Mouse (Mus musculus) yolk sac, embryonic 10.5 days (tissue): Measurements from ENCODE around the gene Cplx3.

Experiments
- DNase-seq: peaks from one replicate; pipeline ENCODE4 v3.0.0-alpha.2; 2017; ENCODE audit warnings: low spot score

Gene Cplx3

GRCm38 (mm10) chr9:57559568-57559967, 46.5 kb downstream of the Cplx3 start:
- DNase-seq, result no peak

DNA sequence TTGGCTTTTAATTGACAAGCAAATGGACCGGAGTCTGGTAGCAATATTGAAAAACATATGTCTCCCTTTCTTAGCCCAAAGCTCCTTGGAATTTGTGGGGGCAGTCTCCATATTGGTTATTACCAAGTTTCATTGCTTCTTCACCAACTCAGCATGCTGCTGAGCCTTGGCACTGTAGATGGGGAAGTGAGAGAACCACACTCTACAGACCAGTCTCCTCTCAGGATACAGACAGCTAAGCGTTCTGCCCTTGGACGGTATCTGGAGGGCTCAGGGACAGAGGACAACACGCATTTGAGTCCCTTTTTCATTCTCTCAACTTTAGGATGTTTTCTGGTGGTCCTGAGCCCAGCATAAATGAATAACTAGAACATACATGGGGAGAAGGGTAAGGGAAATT, 47.5 kb downstream of the Cplx3 start:
- no peak for DNase-seq

- no peak for DNase-seq
These were observed 48.9 kb downstream of the Cplx3 start for GRCm38 (mm10) chr9:57557215-57557614.

DNA sequence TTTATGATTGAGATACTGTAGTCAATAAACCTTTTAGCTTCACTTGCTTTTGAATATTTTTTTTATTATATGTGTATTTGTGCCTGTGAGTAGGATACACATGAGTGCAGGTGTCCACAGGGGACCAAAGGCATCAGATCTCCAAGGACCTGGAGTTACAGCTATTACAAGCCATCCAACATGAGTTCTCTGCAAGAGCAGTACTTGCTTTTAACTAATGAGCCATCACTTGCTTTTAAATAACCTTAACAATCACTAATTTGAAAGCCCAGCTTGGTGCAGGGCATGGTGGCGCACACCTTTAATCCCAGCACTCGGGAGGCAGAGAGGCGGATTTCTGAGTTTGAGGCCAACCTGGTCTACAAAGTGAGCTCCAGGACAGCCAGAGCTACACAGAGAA, 51.3 kb downstream of the Cplx3 start:
- DNase-seq, result no peak

DNA sequence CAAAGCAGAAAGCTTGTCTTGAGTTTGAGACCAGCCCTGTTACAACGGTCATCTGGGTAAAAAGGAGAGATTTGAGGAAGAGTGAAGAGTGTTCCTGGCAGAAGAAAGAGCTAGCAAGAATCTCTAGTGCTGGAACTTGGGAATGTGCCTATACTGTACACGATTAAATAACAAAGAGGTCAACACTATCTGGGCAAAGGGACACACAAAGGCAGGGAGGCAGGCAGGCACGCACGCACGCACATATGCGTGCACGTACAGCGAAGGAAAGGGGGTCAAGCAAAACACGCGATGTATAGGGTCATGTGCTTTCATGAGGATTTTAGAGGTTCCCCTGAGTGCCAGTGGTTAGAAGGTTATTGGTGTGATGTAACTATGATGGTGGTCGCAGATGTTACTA, 53.0 kb downstream of the Cplx3 start:
- no peak for DNase-seq

GRCm38 (mm10) chr9:57552139-57552887, 53.8 kb downstream of the Cplx3 start, which contains the start of gene Mpi:
Mpi (minus strand) TSS chr9:57552763.
- DNase-seq, result peak; percentile 74

DNA sequence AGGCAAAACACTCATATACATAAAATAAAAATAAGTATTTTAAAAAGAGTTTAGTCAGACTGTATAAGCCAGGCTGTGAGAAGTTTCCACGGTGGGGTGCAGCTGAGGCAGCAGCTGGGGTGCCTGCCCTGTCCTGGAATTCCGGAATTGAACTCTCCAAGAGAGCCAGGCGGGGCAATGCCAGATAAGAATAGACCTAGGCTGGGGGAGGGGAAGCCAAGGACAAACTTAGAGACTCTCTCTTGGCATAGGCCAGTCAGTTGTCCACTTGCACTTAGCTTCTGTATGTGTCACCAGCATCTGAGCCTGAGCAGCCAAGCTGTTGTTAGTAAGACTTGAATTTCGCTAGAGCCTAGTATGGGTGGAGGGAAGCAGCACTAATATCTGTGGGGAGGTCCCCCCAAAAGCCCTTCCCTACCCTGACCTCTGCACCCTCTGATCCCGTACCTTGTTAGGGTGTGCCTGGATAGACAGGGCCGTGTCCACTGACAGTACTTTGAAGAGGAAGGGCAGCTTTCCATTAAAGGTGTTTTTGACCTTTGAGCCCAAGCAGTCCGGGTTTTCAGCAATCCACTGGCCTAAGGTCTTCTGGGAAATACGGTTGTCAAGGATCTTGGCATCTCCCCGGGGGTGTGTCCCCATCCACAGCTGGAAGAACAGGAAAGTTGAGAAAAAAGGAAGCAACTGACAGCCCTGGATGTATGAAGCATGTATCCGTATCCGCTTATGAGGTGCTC, 55.8 kb downstream of the Cplx3 start:
- peak; percentile 73 for DNase-seq
